Mouse (Mus musculus): ENCODE data around the gene Actr6.
A peak's percentile ranks its signal among the peaks of the same experiment; 100 is the strongest.

Gene Actr6

GRCm38 (mm10) chr10:89732001-89732794 is at the start of gene Actr6:
Gene Actr6 (minus strand): TSS chr10:89732295.
- DNase-seq: peak; percentile 88

- no peak for DNase-seq
Measured at GRCm38 (mm10) chr10:89776029-89776428, 43.9 kb upstream of the Actr6 start.

- DNase-seq: no peak
Measured at GRCm38 (mm10) chr10:89771894-89772293, 39.8 kb upstream of the Actr6 start.

- no peak for DNase-seq
Measured at GRCm38 (mm10) chr10:89769096-89769495, 37.0 kb upstream of the Actr6 start.

- DNase-seq: no peak
Measured at GRCm38 (mm10) chr10:89768352-89769020, 36.4 kb upstream of the Actr6 start.

- DNase-seq: no peak
Measured at GRCm38 (mm10) chr10:89765790-89766714, 34.0 kb upstream of the Actr6 start.

- DNase-seq: no peak
Measured at GRCm38 (mm10) chr10:89764457-89765121, 32.5 kb upstream of the Actr6 start.

- DNase-seq: no peak
Measured at GRCm38 (mm10) chr10:89760772-89761171, 28.7 kb upstream of the Actr6 start.

GRCm38 (mm10) chr10:89755231-89755630 is 23.1 kb upstream of the Actr6 start:
- no peak for DNase-seq

GRCm38 (mm10) chr10:89751069-89751468 is 19.0 kb upstream of the Actr6 start:
- no peak for DNase-seq

- no peak for DNase-seq
Measured at GRCm38 (mm10) chr10:89748619-89749018, 16.5 kb upstream of the Actr6 start.

GRCm38 (mm10) chr10:89747911-89748310 is 15.8 kb upstream of the Actr6 start:
- DNase-seq: no peak

GRCm38 (mm10) chr10:89747221-89747905 is 15.3 kb upstream of the Actr6 start:
- no peak for DNase-seq

GRCm38 (mm10) chr10:89746581-89746980 is 14.5 kb upstream of the Actr6 start:
- DNase-seq: no peak

- no peak for DNase-seq
Measured at GRCm38 (mm10) chr10:89745666-89746020, 13.5 kb upstream of the Actr6 start.

GRCm38 (mm10) chr10:89744871-89745665 is 13.0 kb upstream of the Actr6 start, which contains the start of gene Uhrf1bp1l:
Gene Uhrf1bp1l (plus strand): TSS chr10:89744991.
- peak; percentile 86 for DNase-seq

- no peak for DNase-seq
Measured at GRCm38 (mm10) chr10:89744341-89744740, 12.2 kb upstream of the Actr6 start.

GRCm38 (mm10) chr10:89743266-89743665 is 11.2 kb upstream of the Actr6 start:
- no peak for DNase-seq

GRCm38 (mm10) chr10:89740995-89741394 is 8.9 kb upstream of the Actr6 start:
- DNase-seq: no peak

- no peak for DNase-seq
Measured at GRCm38 (mm10) chr10:89739703-89740102, 7.6 kb upstream of the Actr6 start.

GRCm38 (mm10) chr10:89738395-89738794 is 6.3 kb upstream of the Actr6 start:
- DNase-seq: no peak

Measured in cerebellum, adult 11-12 months (tissue).